Mouse (Mus musculus): ENCODE results near the gene Pmm1. TPM values are rescaled to one million over a fixed set of nuclear protein-coding genes. Genes with fewer than 3 reads are reported as not detected.
"Not testable (repeated sequence)": the region's sequence is repeated elsewhere in the genome, so short reads cannot be mapped to it uniquely, and the experiment has no call there.

The Pmm1 gene
- total RNA-seq (2021) = 100 to 1,000 TPM; 176 to 189 TPM
- long read RNA-seq, transcript Pmm1-201 (8 exons, 1,300 nt) = major isoform, 223 of 352 reads
- long read RNA-seq, transcript Pmm1-211 (5 exons, 612 nt) = minor isoform, 15 of 352 reads
- long read RNA-seq, partial matches to known transcripts = 7 of 352 reads
- long read RNA-seq, other reads (novel, unspliced or antisense) = 106 of 352 reads

GRCm38 (mm10) chr15:81960171-81961077 lies at the start of gene Pmm1:
Gene Pmm1, minus strand, starts transcription at chr15:81960930.
- peak; percentile 95 to 97 for DNase-seq (ENCODE audit: low spot score in 2 of 2)

DNA sequence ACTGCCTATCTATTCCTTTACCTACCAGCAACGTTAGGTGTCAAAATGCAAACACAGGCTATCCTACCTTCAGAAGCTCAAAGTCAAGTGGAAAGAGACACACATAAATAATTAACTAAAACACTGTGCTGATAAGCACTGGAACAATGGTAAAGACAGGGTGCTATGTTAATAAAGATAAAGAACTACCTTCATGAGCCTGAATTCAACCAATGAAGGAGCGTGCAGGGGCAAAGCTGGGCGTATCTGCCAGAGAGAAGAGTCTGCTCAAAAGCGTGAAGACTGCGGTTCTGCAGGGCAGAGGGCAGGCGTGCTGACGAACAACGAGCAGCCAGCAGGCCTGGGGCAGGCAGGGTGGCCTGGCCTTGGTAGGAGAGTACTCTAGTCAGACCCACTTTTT lies 43.5 kb upstream of the Pmm1 start:
- no peak for DNase-seq (ENCODE audit: low spot score in 2 of 2)

DNA sequence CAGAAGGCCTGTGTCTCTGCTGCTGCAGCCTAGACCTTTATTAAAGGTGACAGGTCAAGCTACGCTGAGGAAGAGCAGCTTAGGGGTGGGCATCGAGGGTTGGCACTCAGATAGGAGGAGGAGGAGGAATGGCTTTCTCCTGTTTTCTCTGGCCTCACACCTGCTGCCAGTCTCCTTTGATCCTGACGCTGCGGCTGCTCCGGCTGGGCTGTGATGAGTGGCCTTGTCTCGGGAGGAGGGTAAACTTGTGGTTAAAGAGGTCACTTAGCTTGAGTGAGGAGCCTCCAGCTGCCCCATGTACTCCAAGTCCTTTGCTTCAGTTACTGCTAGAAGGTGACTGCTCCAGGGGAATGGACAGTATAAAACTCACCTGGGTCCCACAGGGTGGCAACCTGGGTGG lies 33.3 kb upstream of the Pmm1 start:
- no peak for DNase-seq (ENCODE audit: low spot score in 2 of 2)

DNA sequence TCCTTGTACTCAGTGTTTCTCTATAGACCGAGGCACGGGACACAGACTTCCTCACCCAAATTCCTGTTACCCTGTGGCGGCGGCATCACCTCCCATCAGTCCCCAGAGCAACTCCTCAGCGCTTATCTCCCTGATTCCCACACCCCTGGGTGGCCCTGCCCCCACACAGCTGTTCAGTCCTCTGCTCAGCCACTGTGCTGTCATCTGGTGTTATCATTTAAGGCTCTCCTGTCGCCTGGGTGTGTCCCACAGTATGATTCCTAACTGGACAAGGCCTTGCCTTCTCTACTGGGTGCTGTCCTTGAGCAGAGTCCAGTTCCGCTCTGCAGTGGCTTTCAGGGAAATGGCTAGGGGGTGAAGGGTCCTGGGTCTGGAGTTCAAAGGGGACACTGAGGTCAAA lies 29.8 kb upstream of the Pmm1 start:
- no peak for DNase-seq (ENCODE audit: low spot score in 2 of 2)

DNA sequence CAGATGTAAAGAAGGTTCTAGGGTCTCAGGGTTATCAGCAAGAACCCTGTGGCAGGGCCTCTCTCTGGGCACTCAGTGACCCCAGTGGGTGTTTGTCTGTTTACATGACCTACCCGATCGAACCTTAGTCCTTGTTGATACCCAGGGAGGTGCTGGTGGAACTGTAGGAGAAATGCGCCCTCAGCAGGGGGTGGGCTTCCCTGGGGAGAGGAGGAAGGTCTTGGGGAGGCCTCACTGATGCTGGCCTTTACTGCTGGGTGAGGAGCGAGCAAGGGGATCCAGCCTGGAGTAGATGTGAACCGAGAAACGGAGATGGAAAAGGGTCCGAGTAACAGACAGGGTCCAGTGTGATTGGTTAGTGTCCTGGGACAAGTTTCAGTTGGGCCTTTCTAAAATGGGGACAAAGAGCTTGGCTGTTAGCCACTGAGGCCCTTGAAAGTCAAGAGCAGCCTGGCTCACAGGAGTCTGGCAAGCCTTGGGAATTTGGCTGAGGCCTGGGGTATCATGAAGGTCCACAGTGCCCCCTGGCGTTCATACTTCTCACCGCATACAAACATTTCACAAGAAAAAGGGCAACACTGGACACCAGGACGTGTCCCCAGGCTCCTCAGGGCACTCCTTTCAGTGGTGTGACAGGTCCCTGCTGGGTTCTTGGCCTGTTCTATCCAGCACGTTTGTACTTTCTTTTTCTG lies 28.8 kb upstream of the Pmm1 start:
- peak; percentile 86 to 90 for DNase-seq (ENCODE audit: low spot score in 2 of 2)

DNA sequence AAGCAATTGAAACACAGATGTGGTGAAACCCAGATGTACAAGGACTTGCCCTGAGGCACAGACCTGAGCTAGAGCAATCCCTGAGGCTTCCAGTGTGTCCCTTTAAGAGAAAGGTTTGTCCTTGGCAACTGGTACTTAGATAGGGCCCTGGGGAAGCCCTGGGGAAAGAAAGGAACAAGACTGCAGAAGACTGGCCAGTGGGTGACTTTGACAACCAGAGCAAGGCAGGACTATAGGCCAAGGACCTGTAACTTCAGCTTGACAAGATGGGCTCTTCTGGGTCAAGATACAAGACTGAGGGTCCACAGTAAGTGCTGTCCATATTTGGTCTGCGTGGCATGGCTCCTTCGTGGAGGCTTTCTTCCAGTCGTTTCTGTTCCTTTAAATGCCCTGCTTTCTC lies 26.9 kb upstream of the Pmm1 start, which contains the start of gene Xrcc6:
Gene Xrcc6 (plus strand): TSS at position 190 of the 400 bp plus-strand sequence.
- DNase-seq (ENCODE audit: low spot score in 2 of 2) = no peak

DNA sequence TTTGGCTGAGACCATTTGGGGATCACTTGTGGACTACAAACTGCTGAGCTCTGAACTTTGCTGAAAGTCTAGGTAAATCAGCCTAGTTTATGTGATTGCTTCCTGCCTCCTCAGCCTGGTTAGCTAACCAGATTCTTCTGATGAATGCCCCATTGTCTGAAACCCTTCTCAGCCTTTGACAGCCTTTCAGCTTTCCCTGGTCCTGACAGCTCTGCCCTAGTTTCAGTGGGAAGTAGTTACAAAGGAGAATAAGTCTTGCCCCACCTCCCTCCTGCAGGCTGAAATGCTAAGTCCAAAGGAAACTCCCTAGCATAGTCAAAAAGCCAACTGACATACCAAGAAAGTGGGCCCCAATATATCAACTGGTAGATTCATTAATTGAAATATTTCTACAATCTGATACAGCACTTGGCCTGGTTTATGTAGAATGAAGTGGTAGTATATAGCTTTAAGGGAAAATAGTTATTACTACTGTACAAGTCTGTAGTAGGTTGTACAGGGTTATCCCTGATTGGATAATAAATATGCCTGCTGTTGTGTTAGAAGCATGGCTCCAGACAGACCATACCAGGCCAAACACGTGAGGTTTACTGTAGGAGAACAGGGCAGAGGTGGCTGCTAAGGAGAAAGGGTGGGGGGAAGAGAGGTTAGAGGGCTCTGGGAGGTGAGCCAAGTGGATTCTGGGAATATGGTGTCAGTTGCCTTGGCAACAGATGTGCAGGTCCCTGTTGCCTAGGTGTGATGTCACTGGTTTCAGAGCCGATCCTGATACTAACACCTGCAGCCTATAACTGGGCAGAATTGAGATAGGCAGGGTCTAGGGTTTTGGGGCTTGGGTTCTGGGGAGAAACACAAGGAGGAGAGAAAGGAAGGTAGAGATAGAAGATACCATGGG lies 24.8 kb upstream of the Pmm1 start:
- no peak for DNase-seq (ENCODE audit: low spot score in 2 of 2)

GRCm38 (mm10) chr15:81982173-81982572 lies 21.4 kb upstream of the Pmm1 start:
- no peak for DNase-seq (ENCODE audit: low spot score in 2 of 2)

DNA sequence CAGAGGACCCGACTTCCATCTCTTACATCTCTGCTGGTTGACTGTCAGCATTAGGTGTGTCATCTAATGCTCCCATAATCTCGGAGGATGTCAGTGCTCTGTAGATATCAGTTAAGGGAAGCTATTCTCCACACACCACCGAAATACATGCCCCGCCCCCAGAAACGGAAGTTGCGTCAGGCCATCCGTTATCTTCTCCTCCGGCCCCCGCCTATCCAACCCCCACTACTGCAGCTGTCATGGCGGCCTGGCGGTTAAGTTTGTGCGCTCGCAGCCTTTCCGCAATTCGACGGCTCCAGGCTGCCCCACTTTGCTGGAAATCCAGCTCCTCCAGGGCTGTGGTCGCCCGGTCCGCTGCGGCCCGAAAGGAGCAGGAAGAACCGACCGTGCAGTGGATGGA lies 19.6 kb upstream of the Pmm1 start, which contains the start of gene 1700029P11Rik:
Gene 1700029P11Rik (plus strand): TSS at position 220 of the 400 bp plus-strand sequence.
- DNase-seq (ENCODE audit: low spot score in 2 of 2) = no peak

- DNase-seq (ENCODE audit: low spot score in 2 of 2) = not testable (repeated sequence)
Observed at GRCm38 (mm10) chr15:81975156-81975555, 14.4 kb upstream of the Pmm1 start.

- not testable (repeated sequence) for DNase-seq (ENCODE audit: low spot score in 2 of 2)
Observed at GRCm38 (mm10) chr15:81970498-81970897, 9.8 kb upstream of the Pmm1 start.

DNA sequence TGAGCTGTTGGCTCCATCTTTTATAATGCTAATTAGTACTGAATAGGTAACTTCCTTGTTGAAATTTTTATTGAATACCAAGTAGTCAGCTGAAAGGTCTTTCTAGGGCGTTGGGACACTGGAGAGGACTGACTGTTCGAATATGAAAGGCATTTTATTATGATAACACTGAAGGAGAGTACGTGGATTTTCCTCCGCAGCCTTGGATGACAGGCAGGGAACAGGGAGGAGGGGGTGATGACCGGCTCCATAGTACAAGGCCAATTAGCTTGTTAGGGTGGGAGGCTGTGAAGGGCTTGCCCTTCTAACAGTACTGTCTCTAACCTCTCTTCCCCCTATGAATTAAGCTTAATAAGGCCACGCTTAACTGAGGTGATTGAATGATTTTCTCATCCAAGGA lies 8.9 kb upstream of the Pmm1 start:
- DNase-seq (ENCODE audit: low spot score in 2 of 2) = not testable (repeated sequence)

- DNase-seq (ENCODE audit: low spot score in 2 of 2) = no peak
Observed at GRCm38 (mm10) chr15:81969173-81969572, 8.4 kb upstream of the Pmm1 start.

DNA sequence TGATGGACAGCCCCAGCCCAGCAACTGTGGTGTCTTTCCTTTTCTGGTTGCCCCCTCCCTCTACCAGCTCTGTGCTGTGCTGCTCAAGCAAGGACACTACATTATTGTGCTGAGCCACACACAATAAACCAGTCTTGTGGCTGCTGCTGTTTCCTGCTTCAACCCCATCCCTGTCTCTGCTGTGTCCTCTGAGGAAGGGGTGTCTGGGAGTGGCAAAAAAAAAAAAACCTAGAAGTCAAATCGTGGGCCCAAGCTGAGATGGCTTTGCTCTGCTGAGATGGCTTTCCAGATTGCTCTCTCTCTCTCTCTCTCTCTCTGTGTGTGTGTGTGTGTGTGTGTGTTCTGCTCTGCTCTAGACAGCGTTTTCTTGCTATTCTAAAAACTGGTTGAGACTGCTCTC lies 7.7 kb upstream of the Pmm1 start:
- no peak for DNase-seq (ENCODE audit: low spot score in 2 of 2)

GRCm38 (mm10) chr15:81967821-81968220 lies 7.1 kb upstream of the Pmm1 start:
- DNase-seq (ENCODE audit: low spot score in 2 of 2) = no peak

GRCm38 (mm10) chr15:81966062-81966829 lies 5.5 kb upstream of the Pmm1 start:
- no peak for DNase-seq (ENCODE audit: low spot score in 2 of 2)

GRCm38 (mm10) chr15:81964980-81965545 lies 4.3 kb upstream of the Pmm1 start:
- no peak for DNase-seq (ENCODE audit: low spot score in 2 of 2)

DNA sequence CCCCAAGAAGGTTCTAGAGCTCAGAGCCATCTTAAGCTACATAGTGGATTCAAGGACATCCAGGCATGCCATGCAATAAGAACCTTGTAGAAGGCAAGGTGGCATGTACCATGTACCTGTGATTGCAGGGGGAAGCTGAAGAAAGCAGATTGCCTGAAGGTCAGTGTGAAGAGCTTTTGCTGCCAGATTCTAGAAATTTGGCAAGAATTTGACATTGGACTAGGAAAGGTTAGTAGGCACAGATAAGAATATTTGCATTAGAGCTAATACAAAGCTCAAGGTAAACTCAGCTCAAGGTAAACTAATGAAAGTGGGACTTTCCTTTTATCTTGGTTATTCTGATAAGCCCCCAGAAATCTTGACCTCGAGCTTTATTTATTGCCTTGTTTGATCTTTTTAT lies 3.5 kb upstream of the Pmm1 start:
- no peak for DNase-seq (ENCODE audit: low spot score in 2 of 2)

DNA sequence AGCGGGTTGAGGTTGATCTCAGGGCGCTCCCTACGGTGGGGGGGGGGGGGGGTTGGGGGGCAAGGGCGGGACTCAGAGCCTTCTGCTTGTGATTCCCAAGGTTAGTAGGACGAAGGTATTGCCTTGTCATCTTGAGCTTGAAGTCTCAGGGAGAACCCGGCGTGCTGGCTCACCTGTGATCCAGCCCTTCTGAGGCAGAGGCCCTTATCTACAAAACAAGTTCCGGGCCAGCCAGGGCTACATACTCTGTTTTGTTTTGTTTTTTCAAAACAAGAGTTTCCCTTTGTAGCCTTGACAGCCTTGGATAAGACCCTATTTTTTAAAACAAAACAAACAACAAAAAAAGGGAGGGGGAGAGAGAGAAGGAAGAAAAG lies 335 bp upstream of the Pmm1 start:
- no peak for DNase-seq (ENCODE audit: low spot score in 2 of 2)

- no peak for DNase-seq (ENCODE audit: low spot score in 2 of 2)
Observed at GRCm38 (mm10) chr15:81958906-81959305, 1.8 kb downstream of the Pmm1 start.
